Comparison of ENCODE assay signal across 18 mouse cellular contexts in the genomic region with DNA sequence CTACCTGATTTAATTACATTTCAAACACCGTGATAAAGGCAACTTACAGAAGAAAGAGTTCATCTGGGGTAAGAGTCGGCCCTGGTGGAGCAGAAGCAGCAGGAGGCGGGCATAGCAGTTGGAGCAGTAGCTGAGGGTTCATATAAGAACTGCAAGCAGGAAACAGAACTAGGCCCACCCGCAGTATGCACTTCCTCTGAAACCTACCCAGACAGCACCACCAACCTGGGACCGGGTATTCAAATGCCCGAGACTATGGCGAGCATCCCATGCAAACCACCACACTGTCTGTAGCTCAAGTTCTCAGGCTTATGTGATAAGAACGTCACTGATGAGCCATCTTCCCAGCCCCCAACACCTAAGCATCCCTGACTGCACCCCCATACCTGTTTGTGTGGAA. TPM values are rescaled to one million over a fixed set of nuclear protein-coding genes. Genes with fewer than 3 reads are reported as not detected.
A peak's percentile ranks its signal among the peaks of the same experiment; 100 is the strongest.
DNase-seq lines count a peak whose midpoint lies in the region; ATAC-seq and TF ChIP-seq lines count a peak whose summit lies in the region.
"Had no signal": no experiment of that assay in that cellular context is flagged by ENCODE, and none has a peak within 500 bp of the region (broad histone marks: within the 10 kb centered on the region; RNA-seq: fewer than 3 reads in every experiment).

No protein-coding gene starts in this region.

- TF ChIP-seq RAD21 in MEL (IDR thresholded peaks at IDR 0.05; ENCODE audit: low read depth, low read length) = no peak

- H3K4me3 ChIP-seq in liver, postnatal 0 days (ENCODE audit: low read depth, low read length) = no peak overlapping the region
- H3K4me3 ChIP-seq in MEL (ENCODE audit: control insufficient read depth in 1 of 2, insufficient read depth in 1 of 2, low read depth in 2 of 2, low read length in 2 of 2) = no peak overlapping the region
- H3K4me3 ChIP-seq: embryonic facial prominence, embryonic 12.5 days; forebrain, embryonic 15.5 days; heart, embryonic 12.5 days; hindbrain, embryonic 15.5 days had no signal

- no peaks in the 10 kb centered on the region for H3K27me3 ChIP-seq in liver, postnatal 0 days (ENCODE audit: insufficient read depth, low read length)
- H3K27me3 ChIP-seq in MEL (ENCODE audit: control insufficient read depth in 1 of 2, insufficient read depth in 2 of 2, low read length in 2 of 2) = no peaks in the 10 kb centered on the region
- H3K27me3 ChIP-seq: embryonic facial prominence, embryonic 12.5 days; forebrain, embryonic 15.5 days; heart, embryonic 12.5 days; hindbrain, embryonic 15.5 days; Patski had no signal

- H3K79me2 ChIP-seq in MEL (ENCODE audit: control insufficient read depth, insufficient read depth, low read length, poor library complexity) = no peaks in the 10 kb centered on the region

- H3K4me1 ChIP-seq in liver, postnatal 0 days (ENCODE audit: insufficient read depth) = peaks cover 5% of the 10 kb centered on the region; the same call in 1 of the 2 replicates
- no peaks in the 10 kb centered on the region for H3K4me1 ChIP-seq in MEL (ENCODE audit: control insufficient read depth in 1 of 2, insufficient read depth in 2 of 2, low read length in 2 of 2)
- H3K4me1 ChIP-seq: embryonic facial prominence, embryonic 12.5 days; forebrain, embryonic 15.5 days; hindbrain, embryonic 15.5 days had no signal

- H3K27ac ChIP-seq in liver, postnatal 0 days (ENCODE audit: low read depth) = no peak overlapping the region
- no peak overlapping the region for H3K27ac ChIP-seq in MEL (ENCODE audit: control insufficient read depth, low read depth, low read length)
- H3K27ac ChIP-seq: embryonic facial prominence, embryonic 12.5 days; forebrain, embryonic 15.5 days; hindbrain, embryonic 15.5 days had no signal

- whole genome bisulfite sequencing in liver, postnatal 0 days (ENCODE audit: insufficient replicate concordance) = 71% methylated on average over 8 of the region's 8 CpGs

- no peak overlapping the region for H3K4me2 ChIP-seq in liver, postnatal 0 days (ENCODE audit: low read depth, low read length)
- H3K4me2 ChIP-seq: embryonic facial prominence, embryonic 12.5 days; forebrain, embryonic 15.5 days; heart, embryonic 12.5 days; hindbrain, embryonic 15.5 days had no signal

- TF ChIP-seq POLR2A in MEL (IDR thresholded peaks at IDR 0.05; ENCODE audit: control insufficient read depth in 1 of 2, insufficient read depth in 1 of 2, low read depth in 1 of 2, low read length in 2 of 2, poor library complexity in 1 of 2) = no peak

- ATAC-seq in liver, postnatal 0 days = peak; percentile 7; the same call in 1 of the 2 replicates
- 0 out of 2 replicates have a peak, but pooled peaks have one; percentile 24 for ATAC-seq in monocyte, adult 5-6 weeks (replicated peaks; ENCODE audit: insufficient number of reproducible peaks, low FRiP score, low TSS enrichment, poor library complexity, severe bottlenecking)
- ATAC-seq: activated CD4-positive, CD25-positive, alpha-beta regulatory T cell, adult 4 months; forebrain, embryonic 15.5 days; Patski had no signal

- H3K9ac ChIP-seq in liver, postnatal 0 days (replicated peaks) = no peak overlapping the region
- no peak overlapping the region for H3K9ac ChIP-seq in MEL (ENCODE audit: control insufficient read depth, low read depth, low read length, poor library complexity, severe bottlenecking)
- H3K9ac ChIP-seq: embryonic facial prominence, embryonic 12.5 days; forebrain, embryonic 15.5 days; heart, embryonic 12.5 days; hindbrain, embryonic 15.5 days had no signal

- TF ChIP-seq EP300 in liver, postnatal 0 days (IDR thresholded peaks at IDR 0.05; ENCODE audit: low read depth) = no peak
- TF ChIP-seq EP300 in MEL (IDR thresholded peaks at IDR 0.05; ENCODE audit: low read depth in 1 of 2, low read length in 2 of 2) = no peak

- DNase-seq in liver, postnatal 0 days = no peak
- DNase-seq in liver (no peak), MEL (ENCODE audit: low read depth, low spot score) (no peak), MN1 (ENCODE audit: low spot score) (no peak)
- peak; percentile 36 to 49 for DNase-seq in B cell, adult 2 months
- DNase-seq in kidney, adult 9 months = no peak
- DNase-seq: adrenal gland, adult 2 months; adrenal gland, postnatal 36 days; cerebellum, adult 2 months; cerebellum, postnatal 10 days had no signal

- TF ChIP-seq CTCF in liver, postnatal 0 days (IDR thresholded peaks at IDR 0.05; ENCODE audit: low read depth) = no peak
- no peak for TF ChIP-seq CTCF in MEL (IDR thresholded peaks at IDR 0.05 in 2 of 3, conservative IDR thresholded peaks at IDR 0.05 in 1 of 3; ENCODE audit: control insufficient read depth in 1 of 3, insufficient read depth in 1 of 3, low read depth in 2 of 3, low read length in 3 of 3, poor library complexity in 1 of 3, severe bottlenecking in 1 of 3)

- peaks cover 48% of the 10 kb centered on the region for H3K36me3 ChIP-seq in liver, postnatal 0 days (replicated peaks; ENCODE audit: insufficient read depth, low read length)
- H3K36me3 ChIP-seq in MEL (ENCODE audit: control insufficient read depth in 1 of 2, insufficient read depth in 2 of 2, low read length in 2 of 2) = peaks cover 0 to 4% of the 10 kb centered on the region in 2 experiments; a peak in 2 of 4 replicates

- no peaks in the 10 kb centered on the region for H3K9me3 ChIP-seq in liver, postnatal 0 days (ENCODE audit: low read length)
- no peaks in the 10 kb centered on the region for H3K9me3 ChIP-seq in MEL (replicated peaks; ENCODE audit: insufficient read depth, low read length)
- H3K9me3 ChIP-seq: embryonic facial prominence, embryonic 12.5 days; forebrain, embryonic 15.5 days; G1E; heart, embryonic 12.5 days; hindbrain, embryonic 15.5 days had no signal

TF ChIP-seq in MEL, 35 proteins besides CTCF, POLR2A, EP300 and RAD21:
- TF ChIP-seq POLR2AphosphoS2 (IDR thresholded peaks at IDR 0.05; ENCODE audit: low read length) = 0 out of 2 replicates have a peak, but pooled peaks have one; percentile 14
- TF ChIP-seq ZNF384 (IDR thresholded peaks at IDR 0.05; ENCODE audit: low read depth, low read length) = no peak

RNA-seq across cellular contexts. Expression of a gene that starts 58.3 kb away (rescaled TPM):
- 175 and 212 TPM in 2 replicates for polyA plus RNA-seq in liver, postnatal 0 days (2015; fragmentation: Nextera tagmentation; extraction: Ambion mirVana)
- total RNA-seq in MEL (2012; rRNA removed) = 20.1 and 24.4 TPM in 2 replicates
- polyA plus RNA-seq in MEL (2012; ENCODE audit: insufficient read depth in 1 of 2, insufficient read length in 2 of 2, low read depth in 1 of 2, low replicate concordance in 2 of 2, missing spikeins in 1 of 2) = 10 to 100 TPM in 1 of 2 experiments, not detected in 1; 51.8 TPM
- total RNA-seq in monocyte, adult 5-6 weeks (2017) = 28.9 to 43.8 TPM (median 38.3 TPM) in 3 replicates

Comparison
In these comparisons a context has a peak if more than half of its experiments do, and no peak if none do; other contexts are left out.
1. DNase-seq: peak in B cell, adult 2 months (2 of 2); none in liver, postnatal 0 days (single experiment), liver (single experiment), MEL (single experiment), MN1 (single experiment) and kidney, adult 9 months (single experiment).